Mouse (Mus musculus): Measurements from ENCODE around the gene Adat2.

Adat2 gene

GRCm38 (mm10) chr10:13596866-13597265, 44.2 kb downstream of the Adat2 start:
- no peak for DNase-seq

GRCm38 (mm10) chr10:13597491-13597890, 44.8 kb downstream of the Adat2 start:
- no peak for DNase-seq

DNA sequence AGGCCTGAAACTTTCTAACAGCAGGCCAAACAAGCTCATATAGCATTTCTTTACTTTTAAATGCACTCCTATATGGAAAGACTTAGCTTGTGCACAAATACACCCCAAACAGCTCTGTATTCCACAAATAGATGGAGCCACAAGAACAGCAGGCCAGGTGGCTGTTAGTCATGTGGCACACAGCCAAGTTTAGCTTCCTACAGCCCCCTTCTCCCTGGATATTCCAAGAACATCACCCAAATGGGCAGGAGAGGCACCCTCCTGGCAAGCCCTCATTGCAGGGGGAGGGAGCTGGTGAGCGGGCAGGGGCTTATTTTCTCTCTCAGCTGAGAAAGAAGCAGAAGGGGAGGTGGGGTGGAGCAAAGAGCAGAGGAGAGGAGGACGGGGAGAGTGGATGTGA, 48.2 kb downstream of the Adat2 start:
- DNase-seq = peak; percentile 52

Measured in layer of hippocampus, adult 9-11 months (tissue).